15 mouse cellular contexts compared by ENCODE assay signal in the genomic region with DNA sequence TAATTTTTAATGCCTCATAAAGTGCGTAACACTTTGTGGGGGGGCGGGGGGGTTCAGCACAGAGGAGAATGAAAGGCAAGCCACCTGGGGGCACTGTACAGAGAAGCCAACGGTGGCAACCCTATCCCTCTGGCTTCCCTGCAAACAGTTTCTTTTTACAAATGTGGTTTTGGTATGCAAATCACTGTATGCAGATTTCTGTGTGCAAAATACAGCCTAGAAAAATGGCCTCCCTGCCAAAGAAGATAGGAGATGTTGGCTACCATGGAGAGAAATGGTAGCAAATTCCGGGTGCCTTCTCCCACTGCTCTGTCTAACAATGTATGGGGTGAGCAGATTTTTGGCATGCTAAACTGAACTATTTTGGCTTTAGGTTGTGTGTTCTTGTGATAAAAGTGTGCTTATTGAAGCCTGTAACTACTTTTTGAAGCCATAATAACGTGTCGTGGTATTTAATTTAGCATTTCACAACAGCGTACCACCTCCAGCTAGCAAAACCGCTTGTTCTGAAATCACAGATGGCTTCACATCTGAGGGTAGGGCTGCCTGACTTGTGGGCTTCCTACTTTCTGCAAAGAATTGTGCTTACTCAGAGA. TPM values are rescaled to one million over a fixed set of nuclear protein-coding genes. Genes with fewer than 3 reads are reported as not detected.
DNase-seq lines count a peak whose midpoint lies in the region; ATAC-seq and TF ChIP-seq lines count a peak whose summit lies in the region.
"Had no signal": no experiment of that assay in that cellular context is flagged by ENCODE, and none has a peak within 500 bp of the region (broad histone marks: within the 10 kb centered on the region; RNA-seq: fewer than 3 reads in every experiment).

No protein-coding gene starts in this region.

- H3K9me3 ChIP-seq in neural tube, embryonic 14.5 days (ENCODE audit: control insufficient read depth, low read length), result no peaks in the 10 kb centered on the region
- H3K9me3 ChIP-seq: midbrain, embryonic 12.5 days had no signal

- peak; percentile 69 for DNase-seq in layer of hippocampus, adult 11-12 months (ENCODE audit: low spot score)
- no peak for DNase-seq in layer of hippocampus, postnatal 25 days (ENCODE audit: extremely low spot score in 1 of 2, low spot score in 1 of 2)
- DNase-seq in brain, embryonic 18.5 days (ENCODE audit: low read depth, low spot score), result peak; percentile 61
- DNase-seq in layer of hippocampus, adult 2 months (ENCODE audit: low spot score in 2 of 2), result peak; percentile 65 to 88
- no peak for DNase-seq in natural killer cell, adult 2 months (ENCODE audit: low spot score in 2 of 2)
- DNase-seq in thymus, adult 2 months, result no peak
- DNase-seq in gastrocnemius, adult 8-10 months (ENCODE audit: low spot score in 2 of 2), result no peak
- DNase-seq: kidney, adult 18-20 months; lung, adult 2 months had no signal

- no peaks in the 10 kb centered on the region for H3K36me3 ChIP-seq in neural tube, embryonic 14.5 days (ENCODE audit: control insufficient read depth, insufficient read depth, low read length)
- H3K36me3 ChIP-seq in thymus, adult 2 months (ENCODE audit: control insufficient read depth, insufficient read depth, low read length), result no peaks in the 10 kb centered on the region
- H3K36me3 ChIP-seq: midbrain, embryonic 12.5 days had no signal

- H3K4me2 ChIP-seq in neural tube, embryonic 14.5 days (ENCODE audit: low read depth, low read length), result no peak overlapping the region
- H3K4me2 ChIP-seq: midbrain, embryonic 12.5 days had no signal

- ATAC-seq in neural tube, embryonic 14.5 days (ENCODE audit: low read depth), result peak; percentile 55; the same call in 1 of the 2 replicates

- no peak for TF ChIP-seq POLR2A in thymus, adult 2 months (IDR thresholded peaks at IDR 0.05; ENCODE audit: control insufficient read depth, extremely low read depth, insufficient read depth, low read length, poor library complexity)

- 39% methylated on average over 8 of the region's 8 CpGs for WGBS in neural tube, embryonic 14.5 days
- WGBS in thymus, adult 2 months, result 52% methylated on average over 8 of the region's 8 CpGs

- H3K4me3 ChIP-seq in layer of hippocampus, adult 2 months, result no peak overlapping the region
- no peak overlapping the region for H3K4me3 ChIP-seq in neural tube, embryonic 14.5 days (ENCODE audit: low read depth, low read length)
- no peak overlapping the region for H3K4me3 ChIP-seq in thymus, adult 2 months (ENCODE audit: control insufficient read depth, insufficient read depth, low read length)
- H3K4me3 ChIP-seq: midbrain, embryonic 12.5 days had no signal

- peak overlapping the region; percentile 75 for H3K27ac ChIP-seq in layer of hippocampus, adult 2 months
- peak overlapping the region; percentile 66 for H3K27ac ChIP-seq in neural tube, embryonic 14.5 days (ENCODE audit: low read depth, low read length)
- no peak overlapping the region for H3K27ac ChIP-seq in thymus, adult 2 months (ENCODE audit: control insufficient read depth, insufficient read depth, low read length)
- H3K27ac ChIP-seq: midbrain, embryonic 12.5 days; stomach, postnatal 0 days had no signal

- TF ChIP-seq CTCF in layer of hippocampus, adult 2 months (conservative IDR thresholded peaks at IDR 0.05), result peak; percentile 23; the same call in 1 of the 2 replicates
- TF ChIP-seq CTCF in thymus, adult 2 months (IDR thresholded peaks at IDR 0.05; ENCODE audit: borderline replicate concordance, control insufficient read depth, extremely low read depth, insufficient read depth, low read length, poor library complexity), result no peak

- no peak overlapping the region for H3K9ac ChIP-seq in neural tube, embryonic 14.5 days (replicated peaks; ENCODE audit: low read depth, low read length)
- H3K9ac ChIP-seq: midbrain, embryonic 12.5 days had no signal

- H3K27me3 ChIP-seq in neural tube, embryonic 14.5 days (ENCODE audit: control insufficient read depth, insufficient read depth, low read length), result no peaks in the 10 kb centered on the region
- no peaks in the 10 kb centered on the region for H3K27me3 ChIP-seq in thymus, adult 2 months (ENCODE audit: control insufficient read depth, insufficient read depth, low read length)

- peaks cover 23% of the 10 kb centered on the region; the same call in 1 of the 2 replicates for H3K4me1 ChIP-seq in neural tube, embryonic 14.5 days (ENCODE audit: control insufficient read depth, insufficient read depth, low read length)
- no peaks in the 10 kb centered on the region for H3K4me1 ChIP-seq in thymus, adult 2 months (replicated peaks; ENCODE audit: control insufficient read depth, insufficient read depth, low read length)

RNA-seq across cellular contexts. Expression of gene Dmrtb1, which starts 33.8 kb away (rescaled TPM):
- total RNA-seq in layer of hippocampus, postnatal 25 days (2021), result under 1 TPM; 0.28 to 0.62 TPM
- under 1 TPM; 0.27 to 0.49 TPM for total RNA-seq in layer of hippocampus, adult 2 months (2021)
- 4.5 and 8.1 TPM in 2 replicates for polyA plus RNA-seq in neural tube, embryonic 14.5 days (2014; fragmentation: Nextera tagmentation; extraction: Ambion mirVana)
- 2.0 and 3.4 TPM in 2 replicates for polyA plus RNA-seq in thymus, adult 2 months (2012; rRNA removed)
- total RNA-seq in gastrocnemius, adult 8-10 months (2022), result not detected
- total RNA-seq: adrenal gland, postnatal 4 days; common myeloid progenitor, adult 5-6 weeks had no signal
- polyA plus RNA-seq: heart, embryonic 14.5 days; lung, adult 2 months; stomach, postnatal 0 days had no signal

Comparison
In these comparisons a context has a peak if more than half of its experiments do, and no peak if none do; other contexts are left out.
1. DNase-seq: peak in layer of hippocampus, adult 11-12 months (single experiment), brain, embryonic 18.5 days (single experiment) and layer of hippocampus, adult 2 months (2 of 2); none in layer of hippocampus, postnatal 25 days (0 of 2), natural killer cell, adult 2 months (0 of 2), thymus, adult 2 months (single experiment) and gastrocnemius, adult 8-10 months (0 of 2).